Mouse (Mus musculus): Measurements from ENCODE around the gene Paqr5. TPM values are rescaled to one million over a fixed set of nuclear protein-coding genes. Genes with fewer than 3 reads are reported as not detected.
A peak's percentile ranks its signal among the peaks of the same experiment; 100 is the strongest.

Paqr5 gene
- polyA plus RNA-seq, 1 experiment = 12.4 TPM

DNA sequence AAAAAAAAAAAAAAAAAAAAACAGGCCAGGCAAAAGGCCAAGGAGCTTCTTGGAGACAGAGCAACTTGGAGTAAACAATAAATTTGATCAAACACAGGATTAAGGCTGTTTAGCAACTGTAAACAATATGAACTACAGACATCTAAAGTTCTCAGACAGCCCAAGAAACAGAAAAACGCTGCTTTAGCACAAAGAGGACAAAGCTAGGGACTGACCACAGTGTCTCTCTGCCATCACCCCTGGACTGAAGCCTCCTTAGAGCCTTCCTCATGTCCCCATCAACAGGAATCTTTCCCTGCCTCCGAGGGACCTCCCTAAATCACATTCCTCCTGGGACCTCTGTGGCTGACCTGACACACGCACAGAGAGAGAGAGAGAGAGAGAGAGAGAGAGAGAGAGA is 35.9 kb downstream of the Paqr5 start:
- WGBS = 16% methylated on average over 3 of the region's 3 CpGs
- Histone ChIP-seq H3K4me1 (ENCODE audit: control insufficient read depth, insufficient read depth, low read length) (no peaks in the 10 kb centered on the region), H3K4me3 (replicated peaks; ENCODE audit: extremely low read depth, low read depth, low read length) (no peak overlapping the region)
- TF ChIP-seq POLR2A (IDR thresholded peaks at IDR 0.05; ENCODE audit: borderline replicate concordance, extremely low read depth, low read depth, low read length) = no peak
- no peak for TF ChIP-seq CTCF (IDR thresholded peaks at IDR 0.05; ENCODE audit: insufficient read depth, low read length)
- DNase-seq = no peak

DNA sequence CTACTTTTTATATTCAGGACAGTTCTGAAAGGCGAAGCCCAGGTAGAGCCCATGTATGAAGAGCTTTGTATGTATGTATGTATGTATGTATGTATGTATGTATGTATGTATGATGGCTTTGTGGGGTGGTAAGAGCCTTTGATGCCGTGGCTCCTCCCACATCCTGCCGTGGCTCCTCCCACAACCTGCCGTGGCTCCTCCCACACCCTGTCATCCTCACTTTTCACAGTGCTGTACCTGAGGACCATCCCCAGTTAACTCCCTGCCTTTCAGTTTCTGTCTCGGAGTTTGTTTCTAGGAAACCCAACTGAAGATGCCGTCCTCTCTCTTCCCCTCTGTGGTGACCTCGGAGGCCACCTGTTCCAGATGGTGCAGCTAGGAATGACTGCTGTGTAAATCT is 40.6 kb downstream of the Paqr5 start:
- WGBS = 74% methylated on average over 7 of the region's 7 CpGs
- Histone ChIP-seq H3K4me1 (ENCODE audit: control insufficient read depth, insufficient read depth, low read length) (no peaks in the 10 kb centered on the region; the same call in 1 of the 2 replicates), H3K4me3 (replicated peaks; ENCODE audit: extremely low read depth, low read depth, low read length) (no peak overlapping the region)
- TF ChIP-seq CTCF (IDR thresholded peaks at IDR 0.05; ENCODE audit: insufficient read depth, low read length) = no peak
- TF ChIP-seq POLR2A (IDR thresholded peaks at IDR 0.05; ENCODE audit: borderline replicate concordance, extremely low read depth, low read depth, low read length) = no peak
- DNase-seq = no peak

DNA sequence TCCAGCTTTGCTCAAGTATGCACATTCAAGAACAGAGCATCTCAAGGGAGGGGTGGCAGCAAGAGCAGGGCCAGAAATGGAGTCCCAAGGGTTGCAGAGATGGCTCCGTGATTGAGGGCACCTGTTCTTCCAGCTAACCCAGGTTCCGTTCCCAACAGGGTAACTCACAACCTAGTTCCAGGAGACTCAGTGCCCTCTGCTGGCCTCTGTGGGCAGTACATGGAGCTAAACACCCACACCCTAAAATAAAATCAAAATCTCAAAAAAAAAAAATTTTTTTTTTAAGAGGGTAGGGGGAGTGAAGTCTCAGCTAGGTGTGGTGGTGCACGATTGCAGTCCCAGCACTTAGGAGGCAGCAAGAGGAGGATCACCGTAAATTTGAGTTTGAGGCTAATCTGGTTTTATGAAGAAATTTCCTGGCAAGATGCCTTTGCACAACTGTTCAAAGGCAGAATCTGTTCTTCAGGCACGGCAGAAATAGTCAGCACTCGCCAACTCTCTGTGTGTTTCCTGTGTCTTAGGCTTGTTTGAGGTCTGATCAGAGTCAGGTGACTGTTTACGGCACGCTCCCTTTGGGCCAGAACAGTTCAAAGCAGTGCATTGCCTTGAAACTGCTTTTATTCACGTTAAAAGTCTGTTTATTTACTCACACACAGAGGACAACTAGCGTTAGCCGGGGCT is 41.3 kb downstream of the Paqr5 start:
- Histone ChIP-seq H3K4me1 (ENCODE audit: control insufficient read depth, insufficient read depth, low read length) (no peaks in the 10 kb centered on the region; the same call in 1 of the 2 replicates), H3K4me3 (replicated peaks; ENCODE audit: extremely low read depth, low read depth, low read length) (no peak overlapping the region)
- DNase-seq = peak; percentile 75
- TF ChIP-seq CTCF (IDR thresholded peaks at IDR 0.05; ENCODE audit: insufficient read depth, low read length) (peak; percentile 87), POLR2A (IDR thresholded peaks at IDR 0.05; ENCODE audit: borderline replicate concordance, extremely low read depth, low read depth, low read length) (no peak)
- 31% methylated on average over 11 of the region's 11 CpGs for WGBS

DNA sequence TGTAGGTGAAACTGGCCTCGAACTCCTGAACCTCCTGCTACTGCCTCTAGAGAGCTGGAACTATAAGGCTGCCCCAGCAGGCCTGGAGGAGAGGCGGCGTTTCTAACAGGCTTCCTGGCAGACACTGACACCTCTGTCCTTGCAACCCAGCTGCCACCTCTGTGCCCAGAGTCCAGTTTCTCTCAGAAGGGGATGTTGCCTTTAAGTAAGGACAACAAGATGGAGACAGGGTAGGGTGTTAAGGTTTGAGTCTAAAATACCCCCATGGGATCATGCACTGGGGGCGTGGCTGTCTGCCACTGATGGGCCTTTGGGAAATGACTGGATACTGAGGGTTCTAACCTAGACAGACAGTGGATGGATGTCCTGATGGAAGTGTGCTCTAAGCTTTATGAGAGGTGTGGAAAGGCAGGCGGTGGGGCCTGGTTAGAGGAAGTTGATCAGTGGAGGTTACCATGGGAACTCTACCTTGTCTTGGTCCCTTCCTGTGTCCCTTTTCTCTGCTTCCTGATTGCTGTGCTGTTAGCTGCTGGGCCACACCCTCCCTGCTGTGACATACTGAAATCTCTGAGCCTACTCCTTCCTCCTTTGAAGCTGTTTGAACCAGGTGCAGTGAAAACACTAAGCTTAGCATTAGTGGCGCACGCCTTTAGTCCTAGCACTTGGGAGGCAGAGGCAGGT is 43.6 kb downstream of the Paqr5 start:
- no peak for TF ChIP-seq CTCF (IDR thresholded peaks at IDR 0.05; ENCODE audit: insufficient read depth, low read length)
- no peak for TF ChIP-seq POLR2A (IDR thresholded peaks at IDR 0.05; ENCODE audit: borderline replicate concordance, extremely low read depth, low read depth, low read length)
- H3K4me3 ChIP-seq (replicated peaks; ENCODE audit: extremely low read depth, low read depth, low read length) = no peak overlapping the region
- WGBS = 80% methylated on average over 7 of the region's 7 CpGs
- DNase-seq = no peak
- H3K4me1 ChIP-seq (ENCODE audit: control insufficient read depth, insufficient read depth, low read length) = no peaks in the 10 kb centered on the region; the same call in 1 of the 2 replicates

DNA sequence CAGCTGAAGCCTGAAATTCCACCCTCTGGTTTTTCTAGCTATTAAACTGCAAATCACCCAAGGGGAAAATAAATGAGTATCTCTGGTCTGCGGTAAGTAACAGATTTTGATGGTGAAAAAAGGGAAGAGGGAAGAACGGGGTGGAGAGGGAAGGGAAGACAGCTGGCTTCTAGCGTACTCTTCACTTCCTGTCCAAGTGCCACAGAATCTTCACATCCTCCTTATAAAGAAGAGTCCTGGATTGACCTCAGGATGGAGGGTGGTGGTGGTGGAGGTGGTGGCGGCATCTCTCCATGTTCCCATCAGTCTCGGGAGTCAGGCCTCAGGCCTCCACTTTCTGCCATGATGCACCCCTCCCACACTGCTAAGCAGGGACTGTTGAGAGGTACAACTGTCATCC is 44.8 kb downstream of the Paqr5 start:
- no peak overlapping the region for H3K4me3 ChIP-seq (replicated peaks; ENCODE audit: extremely low read depth, low read depth, low read length)
- TF ChIP-seq CTCF (IDR thresholded peaks at IDR 0.05; ENCODE audit: insufficient read depth, low read length) = no peak
- TF ChIP-seq POLR2A (IDR thresholded peaks at IDR 0.05; ENCODE audit: borderline replicate concordance, extremely low read depth, low read depth, low read length) = no peak
- WGBS = 55% methylated on average over 5 of the region's 5 CpGs
- no peaks in the 10 kb centered on the region; the same call in 1 of the 2 replicates for H3K4me1 ChIP-seq (ENCODE audit: control insufficient read depth, insufficient read depth, low read length)
- DNase-seq = no peak

DNA sequence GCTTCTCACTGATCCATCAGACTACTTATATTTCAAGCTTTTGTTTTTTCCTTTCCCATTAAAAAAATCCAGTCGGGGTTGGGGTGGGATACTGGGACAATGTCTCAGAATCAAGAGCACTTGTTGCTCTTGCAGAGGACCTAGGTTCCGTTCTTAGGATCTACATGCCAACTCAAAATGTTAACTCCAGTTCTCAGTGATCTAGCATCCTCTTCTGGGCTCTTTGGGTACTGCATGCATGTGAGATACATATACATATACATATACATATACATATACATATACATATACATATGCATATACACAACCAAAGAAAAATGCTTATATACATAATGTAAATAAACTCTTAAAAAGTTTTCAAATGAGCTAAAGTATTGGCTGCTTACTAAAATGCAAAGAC is 46.7 kb downstream of the Paqr5 start:
- H3K4me1 ChIP-seq (ENCODE audit: control insufficient read depth, insufficient read depth, low read length) = no peaks in the 10 kb centered on the region
- 93% methylated on average over 2 of the region's 2 CpGs for WGBS
- no peak for TF ChIP-seq POLR2A (IDR thresholded peaks at IDR 0.05; ENCODE audit: borderline replicate concordance, extremely low read depth, low read depth, low read length)
- no peak for TF ChIP-seq CTCF (IDR thresholded peaks at IDR 0.05; ENCODE audit: insufficient read depth, low read length)
- H3K4me3 ChIP-seq (replicated peaks; ENCODE audit: extremely low read depth, low read depth, low read length) = no peak overlapping the region
- DNase-seq = no peak

DNA sequence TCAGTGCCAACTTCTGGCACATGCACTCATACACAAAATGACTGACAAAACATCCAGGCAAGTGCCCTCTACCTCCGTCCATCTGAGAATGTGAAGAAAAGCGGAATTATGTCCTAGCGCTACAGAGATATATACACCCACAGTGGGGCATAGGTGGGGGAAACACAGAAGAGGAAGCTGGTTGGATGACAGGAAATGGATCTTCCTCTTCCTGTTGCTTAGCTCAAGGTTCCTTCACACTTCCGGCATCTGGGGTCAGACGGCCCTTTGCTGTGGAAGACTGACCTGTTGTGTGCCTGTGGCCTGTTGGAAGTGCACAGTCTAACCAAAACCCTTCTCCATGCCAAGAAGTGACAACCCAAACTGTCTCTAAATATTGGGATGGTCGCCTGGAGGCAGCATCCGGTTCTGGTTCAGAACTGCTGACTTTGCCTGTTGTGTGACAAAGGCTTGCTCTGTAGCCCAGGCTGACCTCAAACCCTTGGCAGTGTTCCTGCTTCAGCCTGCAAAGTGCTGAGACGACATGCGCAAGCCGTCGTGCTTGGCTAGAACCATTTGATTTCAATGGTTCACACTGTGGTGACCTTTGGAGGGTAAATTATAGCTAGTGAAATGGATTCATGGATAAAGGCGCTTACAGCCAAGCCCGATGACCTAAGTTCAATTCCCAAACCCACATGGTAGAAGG is 49.3 kb downstream of the Paqr5 start:
- H3K4me3 ChIP-seq (replicated peaks; ENCODE audit: extremely low read depth, low read depth, low read length) = no peak overlapping the region
- WGBS = 51% methylated on average over 13 of the region's 13 CpGs
- TF ChIP-seq POLR2A (IDR thresholded peaks at IDR 0.05; ENCODE audit: borderline replicate concordance, extremely low read depth, low read depth, low read length) (no peak), CTCF (IDR thresholded peaks at IDR 0.05; ENCODE audit: insufficient read depth, low read length) (no peak)
- H3K4me1 ChIP-seq (ENCODE audit: control insufficient read depth, insufficient read depth, low read length) = no peaks in the 10 kb centered on the region
- no peak for DNase-seq

DNA sequence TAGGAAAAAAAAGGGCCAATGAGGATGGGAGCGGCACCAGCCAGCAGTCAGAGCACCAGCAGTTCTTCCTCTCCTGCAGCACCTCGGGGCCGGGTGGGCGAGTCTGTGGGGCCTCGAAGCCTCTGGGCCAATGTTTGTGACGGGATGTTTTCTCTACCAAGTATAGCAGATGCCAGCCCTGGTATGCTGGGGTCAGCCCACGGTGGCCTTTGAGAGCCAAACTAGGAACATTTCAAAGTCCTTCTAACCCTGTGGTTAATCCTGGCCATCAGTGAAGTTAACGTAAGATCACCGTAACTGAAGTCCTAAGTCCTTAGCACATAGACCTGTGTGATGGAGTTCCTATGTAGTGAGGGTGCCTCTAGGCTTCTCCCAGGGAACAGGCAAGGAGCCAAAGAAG is 54.6 kb downstream of the Paqr5 start:
- Histone ChIP-seq H3K4me3 (replicated peaks; ENCODE audit: extremely low read depth, low read depth, low read length) (no peak overlapping the region), H3K4me1 (ENCODE audit: control insufficient read depth, insufficient read depth, low read length) (no peaks in the 10 kb centered on the region)
- TF ChIP-seq CTCF (IDR thresholded peaks at IDR 0.05; ENCODE audit: insufficient read depth, low read length) (no peak), POLR2A (IDR thresholded peaks at IDR 0.05; ENCODE audit: borderline replicate concordance, extremely low read depth, low read depth, low read length) (no peak)
- no peak for DNase-seq
- WGBS = 61% methylated on average over 9 of the region's 9 CpGs

DNA sequence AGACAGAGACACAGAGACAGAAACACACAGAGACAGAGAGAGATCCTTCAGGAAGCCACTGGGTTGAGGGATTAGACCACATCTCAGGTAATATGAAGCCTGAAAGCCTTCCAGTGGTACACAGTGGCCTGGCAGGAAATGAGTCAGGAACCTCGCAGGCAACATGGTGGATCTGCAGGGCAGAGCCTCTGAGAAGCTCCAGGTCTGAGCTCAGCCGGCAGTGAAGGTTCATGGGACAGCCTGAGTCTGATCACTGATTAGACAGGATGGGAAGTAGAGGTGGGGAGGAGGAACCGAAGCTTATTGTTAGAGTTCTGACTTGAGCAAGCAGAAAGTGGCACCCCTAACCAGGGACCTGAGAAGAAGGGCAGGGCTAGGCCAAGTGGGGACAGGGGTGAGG is 55.6 kb downstream of the Paqr5 start:
- H3K4me1 ChIP-seq (ENCODE audit: control insufficient read depth, insufficient read depth, low read length) = no peaks in the 10 kb centered on the region
- no peak for DNase-seq
- WGBS = 45% methylated on average over 3 of the region's 3 CpGs
- no peak overlapping the region for H3K4me3 ChIP-seq (replicated peaks; ENCODE audit: extremely low read depth, low read depth, low read length)
- TF ChIP-seq CTCF (IDR thresholded peaks at IDR 0.05; ENCODE audit: insufficient read depth, low read length) (no peak), POLR2A (IDR thresholded peaks at IDR 0.05; ENCODE audit: borderline replicate concordance, extremely low read depth, low read depth, low read length) (no peak)

All from lung, adult 2 months (tissue).